Mouse (Mus musculus) left cerebral cortex, postnatal 4 days (tissue): ENCODE results near the gene Gm10471. TPM values are rescaled to one million over a fixed set of nuclear protein-coding genes. Genes with fewer than 3 reads are reported as not detected.
A peak's percentile ranks its signal among the peaks of the same experiment; 100 is the strongest.
"Not testable (repeated sequence)": the region's sequence is repeated elsewhere in the genome, so short reads cannot be mapped to it uniquely, and the experiment has no call there.

Experiments
- DNase-seq: peaks from one replicate; pipeline ENCODE4 v3.0.0-alpha.2; 2022
- intact Hi-C: fragments of 180-260 bp; cut with DNase I; formaldehyde crosslinking; loops from one replicate; pipeline ENCODE4 v1.15.1; 2025
- total RNA-seq, 2 experiments: library from RNA; stranded (reverse); gene quantifications; 2 replicates each; pipeline ENCODE4 v1.2.3; 2021

Gene Gm10471
- not detected for total RNA-seq

DNA sequence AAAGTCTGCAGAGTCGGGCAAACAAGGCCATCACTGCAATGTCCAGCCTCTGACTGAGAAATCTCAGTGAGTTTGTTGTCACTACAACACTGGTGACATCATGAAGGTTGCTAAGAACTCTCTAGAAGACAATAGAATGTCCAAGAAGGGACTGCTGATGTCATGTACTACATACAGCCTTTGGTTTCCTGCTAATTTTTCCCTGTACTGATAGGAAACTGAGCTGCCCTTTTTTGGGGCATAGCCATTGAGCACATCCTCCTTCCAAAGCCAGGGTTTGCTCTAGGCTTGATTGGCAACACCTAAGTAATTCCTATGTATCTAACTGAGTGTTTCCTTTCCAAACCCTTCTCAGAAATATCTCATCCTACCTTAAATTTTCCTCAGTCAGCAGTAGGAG, at the start of gene Gm10471:
Gene Gm10471 (minus strand): TSS at position 101 of the 400 bp plus-strand sequence.
- intact Hi-C loops, DNase-seq: not testable (repeated sequence)

DNA sequence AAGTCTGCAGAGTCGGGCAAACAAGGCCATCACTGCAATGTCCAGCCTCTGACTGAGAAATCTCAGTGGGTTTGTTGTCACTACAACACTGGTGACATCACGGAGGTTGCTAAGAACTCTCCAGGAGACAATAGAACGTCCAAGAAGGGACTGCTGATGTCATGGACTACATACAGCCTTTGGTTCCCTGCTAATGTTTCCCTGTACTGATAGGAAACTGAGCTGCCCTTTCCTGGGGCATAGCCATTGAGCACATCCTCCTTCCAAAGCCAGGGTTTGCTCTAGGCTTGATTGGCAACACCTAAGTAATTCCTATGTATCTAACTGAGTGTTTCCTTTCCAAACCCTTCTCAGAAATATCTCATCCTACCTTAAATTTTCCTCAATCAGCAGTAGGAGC, 32.2 kb upstream of the Gm10471 start, which contains the start of gene Gm10220:
Gene Gm10220 (minus strand): TSS at position 101 of the 400 bp plus-strand sequence.
- DNase-seq, intact Hi-C loops: not testable (repeated sequence)

DNA sequence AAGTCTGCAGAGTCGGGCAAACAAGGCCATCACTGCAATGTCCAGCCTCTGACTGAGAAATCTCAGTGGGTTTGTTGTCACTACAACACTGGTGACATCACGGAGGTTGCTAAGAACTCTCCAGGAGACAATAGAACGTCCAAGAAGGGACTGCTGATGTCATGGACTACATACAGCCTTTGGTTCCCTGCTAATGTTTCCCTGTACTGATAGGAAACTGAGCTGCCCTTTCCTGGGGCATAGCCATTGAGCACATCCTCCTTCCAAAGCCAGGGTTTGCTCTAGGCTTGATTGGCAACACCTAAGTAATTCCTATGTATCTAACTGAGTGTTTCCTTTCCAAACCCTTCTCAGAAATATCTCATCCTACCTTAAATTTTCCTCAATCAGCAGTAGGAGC, 16.2 kb upstream of the Gm10471 start, which contains the start of gene 5031410I06Rik:
Gene 5031410I06Rik (minus strand): TSS at position 101 of the 400 bp plus-strand sequence.
- intact Hi-C loops, DNase-seq: not testable (repeated sequence)

DNA sequence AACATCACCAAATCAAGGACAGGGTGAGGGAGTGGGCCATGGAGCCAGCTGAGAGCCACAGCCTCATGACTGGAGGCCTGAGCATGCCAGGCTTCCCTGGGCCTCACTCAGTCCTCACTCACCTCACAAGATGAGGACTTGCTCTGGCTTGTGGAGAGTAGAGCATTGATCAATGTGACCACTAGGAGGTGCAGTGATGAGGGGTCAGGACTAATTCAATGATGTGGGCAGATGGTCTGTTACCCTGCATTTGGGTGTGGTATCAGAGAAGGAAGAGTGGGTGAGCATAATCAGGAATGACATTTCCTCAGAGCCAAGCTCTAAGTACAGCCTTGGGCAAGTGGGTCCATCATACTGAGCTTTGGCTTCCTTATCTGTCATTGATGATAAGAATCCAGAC, 10.1 kb downstream of the Gm10471 start:
- intact Hi-C loops, result not testable (repeated sequence)

DNA sequence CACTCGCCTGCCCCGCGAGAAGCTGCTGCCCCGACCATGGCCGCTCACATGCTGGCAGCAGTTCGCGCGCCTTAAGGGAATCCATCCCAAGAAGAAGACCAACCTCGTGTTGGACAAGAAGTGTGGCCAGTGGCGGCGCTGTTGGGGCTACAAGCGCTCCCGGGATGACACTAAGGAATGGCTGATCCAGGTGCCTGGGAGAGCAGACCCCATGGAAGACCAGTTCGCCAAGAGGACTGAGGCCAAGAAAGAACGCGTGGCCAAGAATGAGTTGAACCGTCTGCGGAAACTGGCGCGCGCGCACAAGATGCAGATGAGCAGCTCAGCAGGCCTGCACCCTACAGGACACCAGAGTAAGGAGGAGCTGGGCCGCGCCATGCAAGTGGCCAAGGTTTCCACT, 18.4 kb downstream of the Gm10471 start:
- no peak for DNase-seq
- intact Hi-C loops, result no loop called here

More for the DNA sequence above, 10.1 kb downstream of the Gm10471 start:
- DNase-seq, result peak; percentile 1

DNA sequence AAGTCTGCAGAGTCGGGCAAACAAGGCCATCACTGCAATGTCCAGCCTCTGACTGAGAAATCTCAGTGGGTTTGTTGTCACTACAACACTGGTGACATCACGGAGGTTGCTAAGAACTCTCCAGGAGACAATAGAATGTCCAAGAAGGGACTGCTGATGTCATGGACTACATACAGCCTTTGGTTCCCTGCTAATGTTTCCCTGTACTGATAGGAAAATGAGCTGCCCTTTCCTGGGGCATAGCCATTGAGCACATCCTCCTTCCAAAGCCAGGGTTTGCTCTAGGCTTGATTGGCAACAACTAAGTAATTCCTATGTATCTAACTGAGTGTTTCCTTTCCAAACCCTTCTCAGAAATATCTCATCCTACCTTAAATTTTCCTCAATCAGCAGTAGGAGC, 30.6 kb downstream of the Gm10471 start, which contains the start of gene Gm7347:
Gene Gm7347 (minus strand): TSS at position 101 of the 400 bp plus-strand sequence.
- DNase-seq, intact Hi-C loops: not testable (repeated sequence)

DNA sequence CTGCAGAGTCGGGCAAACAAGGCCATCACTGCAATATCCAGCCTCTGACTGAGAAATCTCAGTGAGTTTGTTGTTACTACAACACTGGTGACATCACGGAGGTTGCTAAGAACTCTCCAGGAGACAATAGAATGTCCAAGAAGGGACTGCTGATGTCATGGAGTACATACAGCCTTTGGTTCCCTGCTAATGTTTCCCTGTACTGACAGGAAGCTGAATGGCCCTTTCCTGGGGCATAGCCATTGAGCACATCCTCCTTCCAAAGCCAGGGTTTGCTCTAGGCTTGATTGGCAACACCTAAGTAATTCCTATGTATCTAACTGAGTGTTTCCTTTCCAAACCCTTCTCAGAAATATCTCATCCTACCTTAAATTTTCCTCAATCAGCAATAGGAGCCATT, 49.6 kb downstream of the Gm10471 start, which contains the start of gene Speer4a:
Gene Speer4a (minus strand): TSS at position 101 of the 400 bp plus-strand sequence.
- DNase-seq, intact Hi-C loops: not testable (repeated sequence)

Other genes with a start within 250 kb of the Gm10471 start
- gene Gm21663, start 146.9 kb downstream of the Gm10471 start, total RNA-seq, result not detected
- not detected for gene Gm21671, start 134.9 kb downstream of the Gm10471 start, total RNA-seq
- gene Gm21680, start 116.6 kb downstream of the Gm10471 start, total RNA-seq, result not detected
- gene Gm21698, start 100.6 kb downstream of the Gm10471 start, total RNA-seq, result not detected
- not detected for gene Gm1979, start 84.5 kb downstream of the Gm10471 start, total RNA-seq
- gene Gm5862, start 66.4 kb downstream of the Gm10471 start, total RNA-seq, result not detected
- not detected for gene Speer4a, start 49.7 kb downstream of the Gm10471 start, total RNA-seq
- not detected for gene Gm7347, start 30.7 kb downstream of the Gm10471 start, total RNA-seq
- gene 5031410I06Rik, start 16.1 kb upstream of the Gm10471 start, total RNA-seq, result not detected
- not detected for gene Gm10220, start 32.1 kb upstream of the Gm10471 start, total RNA-seq
- under 1 TPM; 0.24 to 0.30 TPM for gene Gm7361, start 168.4 kb upstream of the Gm10471 start, total RNA-seq